Mouse (Mus musculus): ENCODE results near the gene Batf. TPM values are rescaled to one million over a fixed set of nuclear protein-coding genes. Genes with fewer than 3 reads are reported as not detected.
"Not testable (repeated sequence)": the region's sequence is repeated elsewhere in the genome, so short reads cannot be mapped to it uniquely, and the experiment has no call there.

Batf gene
- total RNA-seq, 2 experiments from 2014 or later, result 1.1 to 1.2 TPM

DNA sequence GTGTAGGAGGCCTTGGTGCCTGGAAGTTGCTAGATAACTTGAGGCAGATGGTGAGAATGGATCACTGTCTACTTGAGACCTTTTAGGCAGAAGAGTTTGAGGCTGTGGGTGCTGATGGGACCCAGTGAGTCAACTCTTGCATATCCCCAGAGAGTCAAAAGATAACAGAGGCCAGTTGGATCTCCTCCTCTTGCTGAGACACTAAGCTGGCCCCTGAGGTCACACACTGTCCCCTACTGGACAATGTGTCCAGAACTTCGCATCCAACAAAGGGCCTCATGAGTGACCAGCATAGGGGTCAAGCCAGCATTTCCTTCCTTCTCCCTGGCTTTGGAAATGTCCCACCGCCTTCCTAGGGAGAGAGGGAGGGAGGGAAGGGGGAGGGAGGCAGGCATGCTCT lies 6.7 kb upstream of the Batf start:
- DNase-seq, result no peak
- intact Hi-C loops (cut with DNase I), result no loop called here

DNA sequence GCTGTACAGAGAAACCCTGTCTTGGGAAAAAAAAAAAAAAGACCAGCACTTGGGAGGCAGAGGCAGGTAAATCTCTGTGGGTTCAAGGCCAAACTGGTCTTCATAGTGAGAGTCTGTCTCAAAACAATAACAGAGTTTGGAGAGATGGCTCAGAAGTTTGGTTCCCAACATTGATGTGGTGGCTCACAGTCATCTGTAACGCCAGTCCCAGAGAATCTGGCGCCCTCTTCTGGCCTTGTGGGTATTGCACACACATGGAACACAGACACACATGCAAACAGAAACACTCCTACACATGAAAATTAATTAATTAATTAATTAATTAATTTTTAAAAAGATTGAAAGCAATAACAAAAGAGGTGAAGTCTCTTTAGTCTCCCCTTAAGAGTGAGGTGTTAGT lies 4.1 kb upstream of the Batf start:
- no peak for DNase-seq
- intact Hi-C loops (cut with DNase I), result no loop called here

DNA sequence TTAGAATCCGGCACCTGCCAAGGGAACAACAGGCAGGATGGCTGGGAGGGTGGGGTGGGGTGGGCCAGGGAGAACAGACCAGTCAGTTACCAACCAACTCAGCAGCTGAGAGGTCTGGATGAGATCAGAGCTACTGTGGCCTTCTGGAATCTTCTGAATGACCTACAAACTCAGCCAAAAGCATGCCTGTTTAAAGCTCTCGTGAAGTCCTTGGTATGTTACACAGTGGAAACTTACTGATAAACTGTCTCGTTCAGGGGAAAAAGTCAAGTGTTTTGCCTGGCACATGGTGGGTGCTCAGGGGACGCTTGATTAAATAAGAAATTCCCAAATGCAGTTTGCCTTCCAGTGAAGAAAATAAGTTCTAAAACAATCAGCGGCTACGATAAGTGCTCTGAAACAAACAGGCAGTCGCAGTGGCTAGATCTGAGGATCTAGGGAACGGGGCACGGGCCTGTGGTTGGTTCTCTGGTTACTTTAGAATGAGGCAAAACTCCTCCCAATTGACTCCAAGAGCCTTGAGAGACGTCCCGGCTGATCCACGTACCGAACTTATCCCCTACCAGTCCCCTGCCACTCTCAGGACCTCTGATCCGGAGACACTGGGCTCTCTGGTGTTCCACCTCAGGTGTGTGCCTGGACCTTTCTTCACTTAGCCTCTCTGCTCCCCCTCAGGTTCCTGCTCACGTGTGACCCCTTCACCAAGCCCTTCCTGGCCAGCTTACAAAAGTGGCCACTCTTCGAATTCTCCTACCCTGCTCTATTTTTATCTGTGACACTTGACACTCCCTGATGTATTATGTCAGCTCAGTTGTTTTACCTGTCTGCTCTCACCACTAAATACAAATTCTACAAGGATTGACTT lies 1.8 kb upstream of the Batf start:
- no peak for DNase-seq
- intact Hi-C loops (cut with DNase I), result no loop called here

DNA sequence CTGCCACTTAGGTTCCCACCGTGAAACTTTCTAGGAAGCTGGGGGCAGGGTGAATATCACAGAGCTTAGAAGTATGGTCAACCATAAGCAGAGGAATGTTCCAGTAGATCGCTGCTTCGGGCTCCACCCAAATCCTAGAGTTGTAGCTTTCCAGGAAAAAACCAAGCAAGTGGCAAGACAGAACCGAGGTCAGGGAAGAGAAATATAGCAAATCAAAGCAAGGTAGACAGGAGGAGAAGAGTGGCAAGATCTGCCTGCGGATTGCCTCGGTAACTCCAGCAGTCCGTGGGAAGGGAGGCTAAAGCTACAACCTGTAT lies 706 bp downstream of the Batf start:
- intact Hi-C loops (cut with DNase I), result no loop called here
- DNase-seq, result no peak

DNA sequence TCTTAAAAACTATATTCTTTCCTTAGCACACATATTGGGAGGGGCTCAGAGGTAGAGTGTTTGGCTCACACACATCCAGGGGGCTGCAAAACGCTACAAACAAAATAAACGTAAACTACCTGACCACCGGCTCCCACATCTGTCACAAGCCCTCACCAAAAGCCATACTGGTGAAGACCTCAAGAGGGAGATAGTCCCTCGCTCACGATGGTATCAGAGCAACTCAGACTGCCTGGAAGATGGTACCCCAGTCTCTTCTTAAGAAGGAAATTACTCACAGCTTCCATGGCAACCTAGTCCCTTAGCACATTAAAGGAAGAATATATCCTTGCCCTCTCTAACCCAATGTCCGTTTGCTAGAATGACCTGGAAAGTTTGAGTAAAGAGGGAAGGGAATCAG lies 1.4 kb downstream of the Batf start:
- DNase-seq, result no peak
- intact Hi-C loops (cut with DNase I), result no loop called here

DNA sequence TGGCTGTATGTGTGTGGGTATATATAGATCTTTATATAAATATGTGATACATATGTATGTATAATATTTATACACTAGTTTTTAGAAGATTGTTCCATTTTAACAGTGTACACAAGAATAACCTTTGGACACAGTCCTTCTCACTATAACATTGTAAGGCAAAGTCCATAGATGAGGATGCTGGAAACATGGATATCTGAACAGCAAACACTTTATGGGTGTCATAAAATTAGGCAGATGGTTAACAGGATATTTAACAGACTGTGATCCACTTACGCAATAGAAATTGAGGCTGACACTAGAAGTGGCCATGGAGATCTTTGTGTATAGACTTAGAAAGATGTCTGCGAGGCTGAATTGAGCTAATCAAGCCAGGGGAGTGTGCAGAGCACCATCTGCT lies 9.3 kb downstream of the Batf start:
- no peak for DNase-seq
- intact Hi-C loops (cut with DNase I), result no loop called here

DNA sequence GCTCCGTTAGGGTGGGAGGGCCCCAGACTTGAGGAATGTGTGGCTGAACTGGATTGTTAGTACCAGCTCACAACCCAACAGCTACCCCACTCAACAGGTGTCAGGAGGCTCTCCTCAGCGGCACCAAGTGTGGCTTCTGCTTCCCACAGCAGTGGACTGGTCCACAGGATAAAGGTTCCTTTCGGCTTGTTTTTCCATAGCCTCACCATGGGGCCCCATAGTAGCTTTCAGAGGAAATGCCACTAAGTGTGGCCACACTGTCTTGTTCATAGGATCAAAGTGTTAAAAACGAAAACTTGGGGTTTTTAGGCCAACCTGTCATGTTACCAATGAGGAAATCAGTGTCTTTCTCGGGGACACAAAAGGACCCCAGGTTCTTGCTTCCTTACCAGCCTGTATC lies 10.0 kb downstream of the Batf start:
- intact Hi-C loops (cut with DNase I), result no loop called here
- no peak for DNase-seq

DNA sequence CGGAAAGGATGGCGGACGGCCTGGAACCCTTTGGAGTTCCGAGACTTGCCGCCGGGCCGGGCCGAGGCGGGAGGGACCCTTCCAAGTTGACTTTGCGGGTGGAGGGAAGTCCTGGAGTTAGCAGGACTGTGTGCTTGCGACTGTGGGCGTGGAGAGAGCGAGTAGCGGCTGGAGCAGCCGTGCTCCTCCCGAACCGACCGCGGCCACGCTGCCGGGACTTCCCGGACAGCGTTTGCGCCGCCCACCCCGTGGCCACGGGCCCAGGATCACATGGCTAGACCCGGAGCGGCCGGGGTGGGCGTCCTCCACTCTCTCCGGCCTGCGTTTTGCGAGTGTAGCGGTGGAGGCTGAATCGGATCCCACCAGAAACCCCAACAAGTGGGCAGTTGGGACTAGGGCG lies 11.7 kb downstream of the Batf start:
- DNase-seq, result not testable (repeated sequence)

DNA sequence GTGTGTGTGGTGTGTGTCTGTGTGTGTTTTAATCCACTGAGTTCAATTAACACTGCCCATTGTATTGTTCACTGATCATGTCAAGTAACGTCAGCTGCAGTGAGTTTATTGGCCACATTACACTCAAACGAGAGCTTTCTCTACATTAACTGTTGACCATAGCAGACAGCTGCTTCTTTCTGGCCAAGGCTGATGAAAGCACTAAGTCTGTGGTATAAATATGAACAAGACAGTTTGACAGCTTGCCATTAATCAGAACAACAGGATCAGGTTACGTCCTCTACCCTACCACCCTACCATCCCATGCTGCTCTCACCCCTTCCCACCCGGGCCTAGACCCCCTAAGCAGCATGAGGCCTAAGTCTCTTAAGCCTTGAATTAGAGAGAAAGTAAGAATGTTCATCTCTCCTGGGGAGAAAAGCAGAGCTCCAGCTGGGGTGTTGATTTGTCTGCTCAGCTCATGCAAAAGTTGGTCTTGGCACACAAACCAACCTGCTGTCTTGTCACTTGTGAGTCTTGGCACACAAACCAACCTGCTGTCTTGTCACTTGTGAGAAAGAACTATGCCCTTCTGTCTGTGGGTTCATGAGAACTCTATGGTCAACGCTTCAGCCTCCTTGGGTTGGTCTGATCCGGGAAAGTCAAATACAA lies 13.8 kb downstream of the Batf start:
- DNase-seq, result no peak
- intact Hi-C loops (cut with DNase I), result no loop called here

More for the DNA sequence above, 11.7 kb downstream of the Batf start:
- intact Hi-C loops (cut with DNase I), result not testable (repeated sequence)

DNA sequence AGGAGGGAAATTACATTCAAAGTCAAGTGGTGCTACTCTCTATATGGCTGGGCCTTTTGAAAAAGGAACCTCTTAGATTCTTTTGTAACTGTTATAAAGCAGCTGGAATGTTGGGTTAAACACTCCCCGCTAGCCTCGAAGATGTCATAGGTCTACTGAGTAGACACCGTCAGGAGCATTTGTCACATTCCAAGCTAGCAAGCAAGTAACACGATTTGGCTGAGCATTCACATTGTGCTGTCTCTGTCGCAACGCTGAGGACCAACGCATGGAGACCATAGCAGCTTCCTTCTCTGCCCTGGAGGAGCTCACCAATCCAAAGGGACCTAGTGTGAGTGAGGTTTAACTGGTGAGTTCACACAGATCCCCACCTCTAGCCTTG lies 14.4 kb downstream of the Batf start:
- DNase-seq, result no peak
- intact Hi-C loops (cut with DNase I), result no loop called here

DNA sequence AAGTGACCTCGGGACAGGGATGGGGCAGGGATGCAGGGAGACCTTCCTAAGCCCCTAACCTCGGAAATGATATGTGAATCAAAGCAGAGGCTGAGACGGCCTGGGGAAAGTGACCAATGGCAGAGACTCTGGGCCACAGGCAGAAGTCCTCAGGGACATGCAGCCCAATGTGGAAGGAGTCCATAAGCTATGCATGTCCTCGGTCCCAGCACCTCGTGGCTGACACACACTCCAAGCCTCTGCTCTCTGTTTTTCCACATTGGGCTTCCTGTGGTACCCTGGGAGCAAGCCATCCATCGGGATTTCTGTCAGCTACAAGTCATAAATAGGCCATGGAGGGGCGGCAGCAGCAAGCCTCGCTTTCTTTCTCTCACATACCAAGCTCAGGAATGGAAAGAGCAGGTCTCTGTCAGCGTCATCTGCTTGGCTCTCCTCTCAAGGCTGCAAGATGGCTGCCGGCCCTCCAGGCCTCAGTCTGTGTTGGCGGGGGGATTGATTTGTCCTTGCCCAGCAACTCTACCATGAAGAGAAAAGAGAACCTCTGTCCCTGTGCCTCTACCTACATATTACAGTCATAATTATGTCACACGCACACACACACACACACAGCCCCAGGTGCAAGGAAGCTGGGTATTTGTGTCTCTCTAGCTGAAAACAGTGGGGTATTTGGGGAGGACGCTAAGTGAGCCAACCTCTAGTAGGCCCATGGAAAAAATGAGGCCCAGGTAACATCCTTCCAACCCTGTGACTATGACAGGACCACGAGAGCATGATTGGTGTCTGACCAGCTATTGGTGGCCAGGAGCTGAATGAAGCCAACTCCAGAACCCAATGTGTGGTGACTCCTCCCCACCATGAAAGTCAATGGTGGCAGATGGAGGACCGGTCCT lies 15.9 kb downstream of the Batf start:
- no peak for DNase-seq
- intact Hi-C loops (cut with DNase I), result no loop called here

DNA sequence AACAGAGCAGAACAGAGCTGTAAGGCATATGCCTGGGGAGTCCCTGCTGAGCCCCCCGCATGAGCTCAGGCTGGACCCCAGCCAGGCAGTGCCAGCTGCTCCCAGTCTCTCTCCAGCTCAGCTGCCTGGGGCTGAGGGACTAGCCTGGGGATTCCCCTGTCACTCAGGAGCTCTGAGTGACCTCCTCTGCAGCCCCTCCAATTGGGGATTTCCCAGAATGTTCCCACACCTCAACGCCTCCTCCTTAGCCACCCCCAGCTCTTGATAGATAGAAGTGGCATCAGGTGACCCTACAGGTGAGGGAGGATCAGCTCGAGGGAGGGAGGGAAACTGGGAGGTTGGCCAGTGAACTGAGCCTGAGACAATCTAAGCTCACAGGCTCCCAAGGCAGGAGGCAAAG lies 17.0 kb downstream of the Batf start:
- intact Hi-C loops (cut with DNase I), result no loop called here
- no peak for DNase-seq

DNA sequence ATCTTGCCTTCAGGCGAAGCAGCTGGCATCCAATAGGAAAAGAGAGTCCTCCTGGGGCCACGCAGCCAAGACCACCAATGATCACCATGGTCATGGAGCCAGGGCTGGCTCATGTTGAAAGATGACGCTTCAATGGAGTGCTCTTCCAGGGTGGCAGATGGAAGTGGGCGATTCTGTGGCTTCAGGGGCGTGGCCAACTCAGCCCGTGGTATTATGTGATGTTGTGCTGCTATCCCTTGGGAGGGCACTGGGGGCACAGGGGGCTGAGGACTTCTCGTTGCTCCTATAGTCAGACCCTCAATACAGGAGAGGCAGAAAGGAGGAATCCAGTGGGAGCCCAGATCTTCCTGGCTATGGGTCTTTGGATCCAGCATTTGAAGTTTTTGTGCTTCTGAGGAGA lies 18.1 kb downstream of the Batf start:
- no peak for DNase-seq
- intact Hi-C loops (cut with DNase I), result no loop called here

DNA sequence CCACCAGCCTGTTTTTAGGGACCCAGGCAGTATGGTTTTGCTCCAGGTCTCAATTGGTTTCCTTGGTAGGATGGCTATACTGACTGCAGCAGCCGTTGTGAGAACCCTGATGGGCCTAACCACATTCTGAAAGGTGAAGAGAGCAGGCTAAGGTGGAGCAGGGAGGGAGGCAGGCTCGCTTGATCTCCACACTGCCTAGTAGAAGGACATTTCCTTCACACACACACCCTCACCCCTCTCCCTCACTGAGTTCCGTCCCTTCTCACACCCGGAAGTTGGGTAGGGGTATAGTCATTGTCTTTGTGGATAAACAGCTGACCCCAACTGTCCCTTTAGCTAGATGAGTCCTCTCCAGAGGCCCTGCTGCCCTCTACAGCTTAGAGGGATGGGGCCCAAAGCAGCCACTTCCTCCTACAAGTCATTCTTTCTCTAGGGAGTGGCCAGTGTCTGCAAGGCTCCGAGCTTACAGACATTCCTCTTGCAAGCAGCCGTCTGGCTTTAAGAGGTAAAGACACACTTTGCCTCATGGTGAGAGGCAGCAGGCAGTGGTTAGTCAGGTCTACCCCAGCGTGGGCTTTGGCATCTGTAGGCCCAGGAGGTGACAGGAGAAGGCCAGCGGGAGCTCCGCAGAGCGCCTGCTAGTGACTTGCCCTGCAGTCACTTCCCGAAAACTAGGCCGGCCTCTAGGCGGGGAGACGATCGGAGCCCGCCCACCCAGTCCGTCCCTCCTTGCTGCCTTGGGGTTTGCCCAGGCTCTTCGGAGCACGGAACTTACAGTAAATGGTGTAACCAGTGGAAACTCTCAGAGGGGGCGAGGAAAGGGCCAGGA lies 18.7 kb downstream of the Batf start:
- DNase-seq, result peak; percentile 84 to 86
- intact Hi-C loops (cut with DNase I), result no loop called here

DNA sequence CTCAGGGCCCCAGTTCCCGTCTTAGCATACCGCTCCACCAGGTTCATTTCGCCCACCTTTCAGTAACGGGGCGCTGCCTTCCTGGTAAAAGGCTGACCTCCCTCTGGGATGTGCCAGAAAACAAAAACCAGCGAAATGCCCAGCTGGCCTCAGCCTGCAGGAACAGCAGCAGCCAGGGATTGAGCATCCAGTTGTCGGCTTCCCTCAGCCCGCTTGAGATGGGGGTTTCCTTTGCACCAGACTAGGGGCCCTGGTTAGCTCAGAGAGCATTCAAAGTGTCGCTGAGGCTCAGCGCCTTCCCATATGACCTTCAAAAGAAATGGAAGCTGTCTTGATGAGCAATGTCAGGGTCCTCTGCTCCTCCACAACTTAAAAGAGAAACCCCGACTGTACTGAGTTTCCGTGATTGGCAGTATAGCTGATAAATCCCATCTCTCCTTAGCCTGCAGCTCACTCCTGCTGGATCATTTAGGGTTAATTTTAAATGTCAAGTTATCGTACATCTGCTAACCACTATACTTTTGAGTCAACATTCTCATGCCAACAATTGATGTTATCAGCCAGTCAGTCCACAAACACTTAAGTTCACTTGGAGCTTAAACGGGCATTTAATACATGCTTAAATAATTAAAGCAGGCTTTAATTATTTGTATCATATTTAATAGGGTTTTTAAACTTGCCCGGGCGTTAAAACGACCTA lies 19.5 kb downstream of the Batf start:
- intact Hi-C loops (cut with DNase I), result no loop called here

DNA sequence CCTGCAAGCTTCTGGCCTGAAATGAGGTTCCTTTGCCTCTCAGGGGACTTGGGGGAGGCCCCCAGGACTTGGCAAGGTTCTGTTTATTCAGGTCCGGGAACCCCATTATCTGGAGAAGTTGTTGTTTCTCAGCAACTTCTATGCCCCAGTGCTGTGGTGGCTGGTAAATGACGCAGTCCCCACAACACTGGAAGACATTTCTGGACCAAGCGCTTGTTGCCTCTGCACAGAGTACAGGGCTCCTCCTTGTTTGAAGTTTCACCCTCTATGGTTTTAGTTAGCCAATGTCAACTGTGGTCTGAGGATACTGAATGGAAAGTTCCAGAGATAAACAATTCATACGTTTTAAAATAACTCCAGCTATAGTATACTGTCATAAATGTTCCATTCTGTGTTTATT lies 20.4 kb downstream of the Batf start:
- intact Hi-C loops (cut with DNase I), result no loop called here
- no peak for DNase-seq

More for the DNA sequence above, 19.5 kb downstream of the Batf start:
- DNase-seq, result no peak

DNA sequence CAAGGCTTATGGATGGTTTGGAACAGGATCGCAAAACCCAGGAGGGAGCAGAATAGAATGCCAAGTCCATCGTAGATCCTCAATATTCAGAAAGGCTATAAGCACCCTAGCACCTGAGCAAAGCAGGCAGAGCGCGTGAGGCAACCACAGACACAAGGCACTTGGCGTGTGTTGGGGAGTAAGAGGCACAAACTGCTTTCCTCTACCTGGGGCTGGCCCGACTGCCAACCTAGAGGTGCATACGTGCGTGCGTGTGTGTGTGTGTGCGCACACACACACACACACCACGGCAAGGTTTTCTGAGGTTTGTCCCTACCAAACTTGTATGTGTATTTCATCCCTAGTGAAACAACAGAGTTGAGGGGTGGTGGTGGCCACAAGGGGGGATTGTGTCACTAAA lies 20.9 kb downstream of the Batf start:
- intact Hi-C loops (cut with DNase I), result no loop called here

DNA sequence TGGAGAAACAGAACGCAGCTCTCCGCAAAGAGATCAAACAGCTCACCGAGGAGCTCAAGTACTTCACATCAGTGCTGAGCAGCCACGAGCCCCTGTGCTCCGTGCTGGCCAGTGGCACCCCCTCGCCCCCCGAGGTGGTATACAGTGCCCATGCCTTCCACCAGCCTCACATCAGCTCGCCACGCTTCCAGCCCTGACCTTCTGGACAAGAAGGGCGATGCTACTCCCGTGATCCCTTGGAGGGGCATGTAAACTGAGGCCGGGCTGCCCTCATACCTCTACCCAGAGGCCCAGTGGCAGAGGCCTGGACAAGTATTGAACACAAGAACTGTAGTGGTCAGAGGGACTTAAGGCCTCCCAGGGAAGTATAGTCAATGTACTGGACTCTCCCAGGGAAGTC lies 22.1 kb downstream of the Batf start:
- no peak for DNase-seq
- intact Hi-C loops (cut with DNase I), result no loop called here

More for the DNA sequence above, 20.9 kb downstream of the Batf start:
- DNase-seq, result no peak

DNA sequence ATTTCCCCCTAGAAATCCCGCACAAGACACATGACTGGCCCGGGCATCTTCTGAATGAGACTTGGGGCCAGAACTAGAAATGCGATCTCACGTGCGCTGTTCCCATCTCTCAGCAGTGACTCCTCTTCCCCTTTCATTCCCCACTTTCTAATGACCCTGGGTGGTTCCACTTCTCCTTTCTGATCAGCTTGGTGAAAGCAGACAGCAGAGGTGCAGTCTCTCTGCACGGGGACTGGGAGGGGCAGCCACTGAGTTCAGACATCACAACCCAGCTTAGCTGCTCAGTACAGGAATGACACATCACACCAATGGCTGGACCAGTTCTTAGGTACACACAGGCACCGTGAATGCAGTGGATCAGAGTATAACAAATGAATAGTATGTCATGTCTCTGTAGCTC lies 24.2 kb downstream of the Batf start:
- no peak for DNase-seq
- intact Hi-C loops (cut with DNase I), result no loop called here

DNA sequence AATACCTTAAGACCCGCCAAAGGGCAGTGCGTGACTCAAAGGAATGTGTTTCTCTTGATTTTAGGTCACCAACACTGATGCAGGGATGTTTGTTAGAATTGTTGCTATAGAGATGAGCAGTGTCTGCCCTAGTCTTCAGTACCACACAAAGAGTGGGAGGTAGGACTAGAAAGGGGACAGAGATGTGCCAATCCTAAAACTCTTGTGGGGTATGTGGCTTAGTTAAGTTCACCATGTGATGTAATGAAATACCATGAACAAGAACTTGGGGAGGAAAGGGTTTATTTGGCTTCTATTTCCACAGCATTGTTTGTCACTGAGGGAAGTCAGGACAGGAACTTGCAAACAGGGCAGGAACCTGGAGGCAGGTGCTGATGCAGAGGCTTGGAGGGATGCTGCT lies 26.1 kb downstream of the Batf start:
- intact Hi-C loops (cut with DNase I), result no loop called here
- no peak for DNase-seq

Measured in heart, postnatal 14 days (tissue).